Mouse (Mus musculus) kidney, adult 2 months (tissue): ENCODE data around the gene Aak1.

Experiments used
- CTCF ChIP-seq: fragments of 200-500 bp; conservative IDR thresholded peaks from 2 replicates; pipeline ENCODE4 v1.5.1; 2011; ENCODE audit warnings: low read depth, mild to moderate bottlenecking, control low read depth, low read length, moderate library complexity, mixed read lengths; ENCODE audit not compliant: insufficient read depth, insufficient read length
- POLR2A ChIP-seq: fragments of 200-500 bp; IDR thresholded peaks from one replicate; pipeline ENCODE4 v1.6.1; 2011; ENCODE audit warnings: low read depth, low read length, control low read depth

DNA sequence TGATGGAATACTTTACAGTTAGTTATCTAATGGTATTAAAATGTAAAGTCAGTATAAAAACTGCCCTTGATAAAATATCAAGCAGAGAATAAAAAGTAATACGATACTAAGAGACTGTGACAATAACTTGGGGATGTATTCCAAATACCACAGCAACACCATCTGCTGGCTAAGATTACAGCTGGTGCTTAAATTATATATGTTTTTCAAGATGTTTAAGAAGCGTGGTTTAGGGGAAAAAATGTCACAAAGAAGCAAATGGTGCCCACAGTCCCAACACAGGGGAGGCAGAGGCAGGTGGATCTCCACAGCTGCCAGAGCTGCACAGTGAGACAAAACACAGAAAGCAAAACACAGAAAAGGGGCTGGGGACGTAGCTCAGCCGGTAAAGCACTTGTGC, 30.4 kb upstream of the Aak1 start:
- TF ChIP-seq POLR2A: no peak
- TF ChIP-seq CTCF: no peak
